Mouse (Mus musculus) hindbrain, embryonic 15.5 days (tissue): ENCODE results near the gene Tomm34. TPM values are rescaled to one million over a fixed set of nuclear protein-coding genes. Genes with fewer than 3 reads are reported as not detected.

ENCODE experiments used
- ATAC-seq: fragments of 200-750 bp; cut with Nextera tagmentation; 2 replicates; pipeline ENCODE4 v1.8.0; 2017; ENCODE audit warnings: low read depth, moderate number of reproducible peaks, moderate TSS enrichment; ENCODE audit not compliant: low FRiP score
- H3K27ac ChIP-seq: fragments of 300-500 bp; sonication (generic); replicated peaks from 2 replicates; pipeline ENCODE4 v1.5.1; 2015; ENCODE audit warnings: mild to moderate bottlenecking, inconsistent platforms
- H3K27me3 ChIP-seq: fragments of 300-500 bp; sonication (generic); 2 replicates; pipeline ENCODE4 v1.6.1; 2015; ENCODE audit warnings: control low read depth, inconsistent platforms
- H3K36me3 ChIP-seq: fragments of 300-500 bp; sonication (generic); 2 replicates; pipeline ENCODE4 v1.6.1; 2015; ENCODE audit warnings: control low read depth, inconsistent platforms
- H3K4me1 ChIP-seq: fragments of 300-500 bp; sonication (generic); replicated peaks from 2 replicates; pipeline ENCODE4 v1.6.1; 2015; ENCODE audit warnings: control low read depth, inconsistent platforms
- H3K4me2 ChIP-seq: fragments of 300-500 bp; sonication (generic); 2 replicates; pipeline ENCODE4 v1.6.1; 2015; ENCODE audit warnings: moderate library complexity, mild to moderate bottlenecking, inconsistent platforms
- H3K4me3 ChIP-seq: fragments of 300-500 bp; sonication (generic); 2 replicates; pipeline ENCODE4 v1.5.1; 2015; ENCODE audit warnings: mild to moderate bottlenecking, inconsistent platforms
- H3K9ac ChIP-seq: fragments of 300-500 bp; sonication (generic); 2 replicates; pipeline ENCODE4 v1.6.1; 2015; ENCODE audit warnings: inconsistent platforms
- H3K9me3 ChIP-seq: fragments of 300-500 bp; sonication (generic); 2 replicates; pipeline ENCODE4 v1.6.1; 2016; ENCODE audit warnings: control low read depth, inconsistent platforms
- WGBS: fragments of 180-500 bp; shearing (Covaris S2); methylation state at CpG from one replicate; pipeline ENCODE4 v1.1.7; 2015; 5-methylcytosine and 5-hydroxymethylcytosine counted together
- polyA plus RNA-seq: library from polyadenylated mRNA; unstranded; fragments of >200 nt; fragmentation: Nextera tagmentation; extraction: Ambion mirVana; gene quantifications from 2 replicates; pipeline ENCODE4 v1.2.1, GENCODE M21; 2015

The Tomm34 gene
- polyA plus RNA-seq, 1 experiment from 2014 or later = 52.5 TPM

DNA sequence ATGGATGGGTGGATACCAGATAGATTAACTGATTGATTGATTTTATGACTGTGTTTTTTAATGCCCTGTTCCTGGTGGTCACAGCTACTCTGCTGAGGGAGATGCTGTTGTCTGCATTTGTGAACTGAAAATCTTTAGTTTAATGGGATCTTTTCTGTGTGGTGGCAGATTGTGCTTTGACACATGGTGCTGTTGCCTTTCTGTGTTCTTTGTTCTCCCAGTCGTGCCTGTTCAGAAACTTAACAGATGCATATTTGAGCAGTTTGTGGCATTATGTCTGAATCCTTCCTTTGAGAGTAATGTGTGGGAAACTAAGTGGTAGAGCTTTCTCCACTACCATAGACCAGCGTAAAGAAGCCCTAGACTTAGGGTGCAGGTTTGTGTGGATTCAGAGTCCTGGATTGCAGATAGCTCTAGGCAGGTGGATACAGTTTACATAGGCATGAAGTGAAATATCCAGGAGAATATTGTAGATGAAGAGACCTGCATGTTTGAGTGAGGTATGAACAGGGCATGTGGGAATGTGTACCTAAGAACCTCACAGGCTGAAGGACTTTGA is 62.9 kb downstream of the Tomm34 start:
- Histone ChIP-seq H3K4me2 (no peak overlapping the region), H3K36me3 (peaks cover 19% of the 10 kb centered on the region; the same call in 1 of the 2 replicates), H3K27ac (no peak overlapping the region), H3K27me3 (no peaks in the 10 kb centered on the region), H3K9me3 (no peaks in the 10 kb centered on the region), H3K9ac (no peak overlapping the region), H3K4me1 (peaks cover 28% of the 10 kb centered on the region; the same call in 1 of the 2 replicates), H3K4me3 (no peak overlapping the region)
- no peak for ATAC-seq
- WGBS = 61% methylated on average over 2 of the region's 2 CpGs

DNA sequence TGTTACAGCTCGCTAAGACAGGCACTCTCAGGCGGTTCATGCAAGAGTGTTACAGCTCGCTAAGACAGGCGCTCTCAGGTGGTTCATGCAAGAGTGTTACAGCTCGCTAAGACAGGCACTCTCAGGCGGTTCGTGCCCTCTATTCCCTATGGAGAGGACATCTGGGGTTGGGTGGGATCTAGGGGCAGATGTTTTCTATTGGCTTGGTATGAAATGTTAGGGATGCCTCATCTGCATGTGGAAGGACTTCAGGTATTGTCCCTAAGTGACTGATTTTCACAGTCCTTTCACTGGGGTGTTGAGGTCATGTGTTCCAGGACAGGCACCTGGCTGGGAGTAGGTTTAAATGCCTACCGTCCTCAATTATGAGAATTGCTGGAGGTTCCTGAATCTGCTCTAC is 63.4 kb downstream of the Tomm34 start:
- Histone ChIP-seq H3K4me2 (no peak overlapping the region), H3K27ac (no peak overlapping the region), H3K27me3 (no peaks in the 10 kb centered on the region), H3K9ac (no peak overlapping the region), H3K4me1 (peaks cover 28% of the 10 kb centered on the region; the same call in 1 of the 2 replicates), H3K9me3 (no peaks in the 10 kb centered on the region), H3K4me3 (no peak overlapping the region), H3K36me3 (peaks cover 13% of the 10 kb centered on the region; the same call in 1 of the 2 replicates)
- 88% methylated on average over 8 of the region's 8 CpGs for WGBS
- ATAC-seq = no peak

DNA sequence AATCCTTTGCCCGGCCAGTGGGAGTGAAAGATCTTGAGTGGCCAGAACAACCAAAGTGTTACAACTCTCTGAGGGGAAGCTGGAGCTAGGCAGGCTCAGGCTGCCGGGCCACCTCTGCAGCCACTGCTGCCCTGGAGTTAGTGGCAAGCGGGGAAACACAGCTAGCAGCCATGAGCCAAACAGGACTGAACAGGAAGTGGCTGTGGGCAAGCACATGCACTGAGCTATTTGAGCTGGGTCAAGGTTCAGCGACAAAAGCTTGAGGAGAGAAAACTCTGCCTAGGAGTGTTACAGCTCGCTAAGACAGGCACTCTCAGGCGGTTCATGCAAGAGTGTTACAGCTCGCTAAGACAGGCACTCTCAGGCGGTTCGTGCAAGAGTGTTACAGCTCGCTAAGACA is 64.0 kb downstream of the Tomm34 start:
- Histone ChIP-seq H3K27me3 (no peaks in the 10 kb centered on the region), H3K4me2 (no peak overlapping the region), H3K36me3 (peaks cover 7% of the 10 kb centered on the region; the same call in 1 of the 2 replicates), H3K9me3 (no peaks in the 10 kb centered on the region), H3K27ac (no peak overlapping the region), H3K4me1 (peaks cover 28% of the 10 kb centered on the region; the same call in 1 of the 2 replicates), H3K9ac (no peak overlapping the region), H3K4me3 (no peak overlapping the region)
- 75% methylated on average over 10 of the region's 10 CpGs for WGBS
- no peak for ATAC-seq

DNA sequence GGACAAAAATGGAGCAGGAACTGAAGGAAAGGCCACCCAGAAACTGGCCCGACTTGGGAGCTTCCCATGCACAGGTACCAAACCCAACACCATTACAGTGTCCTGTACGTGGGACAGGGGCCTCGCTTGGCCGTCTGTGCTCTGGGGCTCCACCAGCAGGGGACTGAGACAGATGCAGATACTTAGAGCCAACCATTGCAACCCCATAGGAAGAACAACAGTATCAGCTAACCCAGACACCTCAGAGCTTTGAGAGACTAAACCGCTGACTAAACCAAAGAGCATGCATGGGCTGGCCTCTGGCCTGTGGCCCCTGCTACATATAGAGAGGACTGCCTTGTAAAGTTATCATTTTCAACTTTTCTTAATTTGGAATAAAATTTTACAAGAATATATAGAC is 66.5 kb downstream of the Tomm34 start:
- Histone ChIP-seq H3K9ac (no peak overlapping the region), H3K4me1 (peaks cover 41% of the 10 kb centered on the region; the same call in 1 of the 2 replicates), H3K27me3 (no peaks in the 10 kb centered on the region), H3K4me3 (no peak overlapping the region), H3K9me3 (no peaks in the 10 kb centered on the region), H3K27ac (no peak overlapping the region), H3K36me3 (no peaks in the 10 kb centered on the region), H3K4me2 (no peak overlapping the region)
- 85% methylated on average over 5 of the region's 5 CpGs for WGBS
- ATAC-seq = no peak

Other genes starting within 250 kb of the Tomm34 start
- gene Kcnk15, start 217.5 kb downstream of the Tomm34 start, polyA plus RNA-seq = 0.16 and 0.25 TPM in 2 replicates
- gene Rims4, start 152.5 kb downstream of the Tomm34 start, polyA plus RNA-seq = 18.2 and 21.5 TPM in 2 replicates
- gene Ywhab, start 76.2 kb downstream of the Tomm34 start, polyA plus RNA-seq = 488 and 498 TPM in 2 replicates
- 1.2 and 1.8 TPM in 2 replicates for gene Pabpc1l, start 45.7 kb downstream of the Tomm34 start, polyA plus RNA-seq
- 17.5 and 21.4 TPM in 2 replicates for gene Stk4, start 847 bp downstream of the Tomm34 start, polyA plus RNA-seq
- gene Kcns1, start 99.9 kb upstream of the Tomm34 start, polyA plus RNA-seq = 1.2 and 1.7 TPM in 2 replicates
- not detected in 2 replicates for gene Wfdc5, start 111.6 kb upstream of the Tomm34 start, polyA plus RNA-seq
- gene Wfdc12, start 119.4 kb upstream of the Tomm34 start, polyA plus RNA-seq = not detected in 2 replicates
- gene Wfdc15a, start 129.0 kb upstream of the Tomm34 start, polyA plus RNA-seq = not detected in 2 replicates
- 0.34 TPM in 1 of 2 replicates, not detected in the other for gene Wfdc15b, start 150.5 kb upstream of the Tomm34 start, polyA plus RNA-seq
- not detected in 2 replicates for gene Svs2, start 167.3 kb upstream of the Tomm34 start, polyA plus RNA-seq
- not detected in 2 replicates for gene Svs3b, start 185.5 kb upstream of the Tomm34 start, polyA plus RNA-seq
- gene Svs4, start 207.3 kb upstream of the Tomm34 start, polyA plus RNA-seq = not detected in 2 replicates
- not detected in 2 replicates for gene Svs3a, start 218.1 kb upstream of the Tomm34 start, polyA plus RNA-seq
- gene Svs6, start 245.6 kb upstream of the Tomm34 start, polyA plus RNA-seq = not detected in 2 replicates